Mouse (Mus musculus) G1E (cell line): ENCODE data around the gene Cnpy1. TPM values are rescaled to one million over a fixed set of nuclear protein-coding genes. Genes with fewer than 3 reads are reported as not detected.

Source experiments
- ATAC-seq: 2 replicates; pipeline ENCODE4 v1.8.0; 2016; ENCODE audit warnings: mild to moderate bottlenecking; ENCODE audit not compliant: insufficient number of reproducible peaks, poor library complexity, low FRiP score, severe bottlenecking; ENCODE audit errors: extremely low read depth
- DNase-seq: peaks from one replicate; pipeline ENCODE4 v3.0.0; 2012; ENCODE audit warnings: low spot score
- H3K27me3 ChIP-seq: 2 replicates; pipeline ENCODE4 v1.6.1; 2012; ENCODE audit warnings: mild to moderate bottlenecking, low read length, inconsistent platforms; ENCODE audit not compliant: insufficient read depth
- H3K36me3 ChIP-seq: replicated peaks from 2 replicates; pipeline ENCODE3; 2012; ENCODE audit warnings: mild to moderate bottlenecking, inconsistent platforms
- H3K4me1 ChIP-seq: 2 replicates; pipeline ENCODE4 v1.6.1; 2012; ENCODE audit warnings: low read depth, low read length, inconsistent platforms, mixed read lengths; ENCODE audit not compliant: insufficient read depth
- H3K4me3 ChIP-seq: 2 replicates; pipeline ENCODE4 v1.5.1; 2012; ENCODE audit warnings: low read depth, mild to moderate bottlenecking, inconsistent platforms, low read length, moderate library complexity, mixed read lengths
- H3K9me3 ChIP-seq: replicated peaks from 2 replicates; pipeline ENCODE4 v1.6.1; 2012; ENCODE audit warnings: inconsistent platforms
- CTCF ChIP-seq: IDR thresholded peaks from 2 replicates; pipeline ENCODE4 v1.5.1; 2012; ENCODE audit warnings: low read depth, low read length, inconsistent platforms, mixed read lengths
- GATA1 ChIP-seq: IDR thresholded peaks from 2 replicates; pipeline ENCODE4 v1.6.1; 2012; ENCODE audit warnings: borderline replicate concordance, low read length, inconsistent platforms, mixed read lengths
- GATA2 ChIP-seq: IDR thresholded peaks from 2 replicates; pipeline ENCODE4 v1.6.1; 2012; ENCODE audit warnings: low read depth, low read length, inconsistent platforms, borderline replicate concordance
- POLR2AphosphoS5 ChIP-seq: IDR thresholded peaks from 2 replicates; pipeline ENCODE4 v1.6.1; 2012; ENCODE audit warnings: low read depth, low read length, inconsistent platforms; ENCODE audit not compliant: insufficient replicate concordance
- TAL1 ChIP-seq: conservative IDR thresholded peaks from 2 replicates; pipeline ENCODE4 v1.6.1; 2012; ENCODE audit warnings: low read depth, low read length, inconsistent platforms, mixed read lengths
- polyA plus RNA-seq: library from polyadenylated mRNA; stranded (reverse); fragments of >175 nt; gene quantifications from 2 replicates; pipeline ENCODE4 v1.2.3, GENCODE M21; 2012
- total RNA-seq, 2 experiments: library from RNA; stranded (forward) in 1 of 2; stranded (reverse) in 1 of 2; fragments of 200-1000 nt in 1 of 2; fragments of >200 nt in 1 of 2; fragmentation: Nextera tagmentation in 1 of 2; gene quantifications; 2 replicates each; pipeline ENCODE4 v1.2.3; 2014 to 2017

Cnpy1 gene
- total and polyA plus RNA-seq, 3 experiments, result 0.16 TPM; not detected in 2

DNA sequence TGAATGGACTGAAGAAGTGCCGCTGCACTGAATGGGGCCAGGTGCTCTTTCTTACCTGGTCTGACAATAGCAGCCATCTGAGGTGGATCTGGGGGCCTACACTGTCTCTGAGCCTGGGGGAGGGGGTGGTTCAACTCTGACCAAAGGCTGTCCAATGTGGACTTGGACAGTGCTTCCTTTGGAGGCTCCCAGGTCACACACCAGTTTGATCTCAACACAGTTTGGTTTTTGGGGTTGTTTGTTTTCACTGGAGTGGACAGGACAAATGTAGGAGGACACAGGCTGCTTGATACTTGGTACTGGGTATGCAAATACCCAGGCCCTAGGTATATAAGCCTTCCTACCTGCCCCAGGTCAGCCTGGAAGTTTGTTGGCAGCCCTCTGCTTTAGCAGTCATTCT lies 71.9 kb downstream of the Cnpy1 start:
- ATAC-seq (no peak), DNase-seq (no peak)
- TF ChIP-seq GATA1 (no peak), TAL1 (no peak), CTCF (no peak), GATA2 (no peak), POLR2AphosphoS5 (no peak)
- no peaks in the 10 kb centered on the region for H3K9me3 ChIP-seq
- no peaks in the 10 kb centered on the region for H3K36me3 ChIP-seq
- no peaks in the 10 kb centered on the region for H3K4me1 ChIP-seq
- no peak overlapping the region for H3K4me3 ChIP-seq
- H3K27me3 ChIP-seq, result peaks cover 9% of the 10 kb centered on the region; the same call in 1 of the 2 replicates

DNA sequence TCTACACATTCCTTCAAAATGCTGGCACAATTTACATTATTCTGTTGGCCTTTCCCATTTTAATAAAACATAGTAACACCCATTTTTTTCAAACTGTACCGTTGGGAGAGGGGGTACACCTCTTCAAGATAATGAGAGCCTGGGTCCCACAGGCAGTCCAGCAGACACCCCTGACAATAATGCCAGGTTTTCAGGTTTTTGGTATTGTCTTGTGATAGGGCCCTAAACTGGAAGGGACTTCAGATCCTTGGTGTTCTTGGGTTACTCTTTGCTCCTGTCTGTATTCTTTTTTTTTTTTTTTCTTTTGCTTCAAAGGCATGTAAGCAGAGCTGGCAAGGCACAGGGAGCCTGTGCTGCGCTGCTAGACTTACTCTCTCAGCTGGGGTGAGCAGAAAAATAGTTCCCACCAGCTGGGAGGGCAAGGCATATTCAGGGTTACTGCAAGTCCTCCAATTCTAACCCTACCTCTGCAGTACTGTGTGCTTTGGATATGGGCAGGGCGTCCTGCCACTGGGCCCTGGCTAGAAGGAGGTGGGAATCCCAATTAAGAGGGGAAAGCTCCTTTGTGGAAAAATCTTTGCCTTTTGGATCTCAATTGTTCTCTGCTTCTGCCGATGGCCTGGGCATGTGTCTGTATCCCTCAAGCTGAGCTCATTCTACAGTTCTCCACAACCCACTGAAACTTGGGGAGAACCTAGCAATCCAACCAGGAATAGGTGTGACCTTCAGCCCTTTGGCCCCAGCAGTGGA lies 72.5 kb downstream of the Cnpy1 start:
- H3K4me3 ChIP-seq, result no peak overlapping the region
- DNase-seq, result no peak
- H3K9me3 ChIP-seq, result no peaks in the 10 kb centered on the region
- H3K36me3 ChIP-seq, result no peaks in the 10 kb centered on the region
- no peak for TF ChIP-seq TAL1
- no peak for TF ChIP-seq GATA1
- TF ChIP-seq CTCF, result no peak
- TF ChIP-seq GATA2, result no peak
- no peak for TF ChIP-seq POLR2AphosphoS5
- H3K27me3 ChIP-seq, result peaks cover 13% of the 10 kb centered on the region; the same call in 1 of the 2 replicates
- no peaks in the 10 kb centered on the region for H3K4me1 ChIP-seq
- no peak for ATAC-seq

DNA sequence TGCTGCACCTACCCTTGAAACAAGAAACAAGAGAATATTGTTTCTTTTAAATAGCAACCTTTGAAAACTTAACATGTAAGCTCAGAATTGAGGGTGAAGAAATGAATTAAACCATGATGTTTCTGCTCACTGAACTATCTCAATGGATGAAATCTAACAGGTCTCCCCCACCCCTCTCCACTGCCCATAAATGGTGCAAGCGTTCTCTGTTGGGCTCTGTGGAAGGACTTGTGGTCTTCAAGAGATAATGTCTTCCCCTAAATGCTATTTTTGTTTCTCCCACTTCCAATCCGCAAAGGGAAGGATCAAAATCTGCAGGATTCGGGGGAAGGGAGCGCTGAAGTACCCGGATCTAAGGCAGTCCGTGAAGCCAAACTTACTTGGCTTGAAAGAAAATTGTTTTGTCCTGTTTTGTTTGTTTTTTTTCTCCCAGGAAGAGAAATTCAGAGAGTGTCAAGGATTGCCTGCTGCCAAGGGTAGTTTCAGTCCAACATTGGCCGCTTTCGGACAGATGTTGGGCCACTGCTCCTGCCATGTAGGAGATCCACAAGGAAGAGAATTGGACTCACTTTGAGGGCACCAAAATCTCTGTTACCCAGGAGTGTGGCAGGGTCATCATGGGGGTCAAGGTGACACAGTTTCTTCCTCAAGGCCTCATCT lies 73.2 kb downstream of the Cnpy1 start:
- Histone ChIP-seq H3K4me1 (no peaks in the 10 kb centered on the region), H3K36me3 (no peaks in the 10 kb centered on the region), H3K27me3 (peaks cover 13% of the 10 kb centered on the region; the same call in 1 of the 2 replicates), H3K9me3 (0 out of 2 replicates have a peak, but pooled peaks cover 2% of the 10 kb centered on the region), H3K4me3 (no peak overlapping the region)
- DNase-seq, result no peak
- TF ChIP-seq TAL1 (no peak), CTCF (no peak), GATA2 (no peak), GATA1 (no peak), POLR2AphosphoS5 (no peak)
- no peak for ATAC-seq

DNA sequence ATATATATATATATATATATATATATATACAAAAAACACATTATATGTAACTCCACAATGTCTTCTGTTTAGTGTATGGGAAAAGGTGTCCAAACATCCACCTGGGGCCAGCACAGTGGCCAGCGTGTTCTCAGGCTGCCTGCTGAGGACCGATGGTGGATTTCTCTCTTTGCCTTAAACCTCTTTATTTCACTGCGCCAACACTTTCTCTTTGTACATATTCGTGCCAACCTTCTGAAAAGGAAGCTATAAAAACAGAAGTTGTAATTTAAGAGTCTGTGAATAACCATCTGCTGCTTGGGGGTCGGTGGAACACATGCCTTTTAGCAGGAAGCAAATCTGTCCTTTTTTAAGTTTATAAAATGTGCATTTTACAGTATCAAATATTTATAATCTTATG lies 73.9 kb downstream of the Cnpy1 start:
- H3K4me3 ChIP-seq, result no peak overlapping the region
- ATAC-seq (no peak), DNase-seq (no peak)
- peaks cover 9% of the 10 kb centered on the region for H3K9me3 ChIP-seq
- no peak for TF ChIP-seq POLR2AphosphoS5
- no peak for TF ChIP-seq CTCF
- no peak for TF ChIP-seq GATA1
- no peak for TF ChIP-seq GATA2
- TF ChIP-seq TAL1, result no peak
- no peaks in the 10 kb centered on the region for H3K36me3 ChIP-seq
- H3K27me3 ChIP-seq, result peaks cover 13% of the 10 kb centered on the region; the same call in 1 of the 2 replicates
- H3K4me1 ChIP-seq, result no peaks in the 10 kb centered on the region

DNA sequence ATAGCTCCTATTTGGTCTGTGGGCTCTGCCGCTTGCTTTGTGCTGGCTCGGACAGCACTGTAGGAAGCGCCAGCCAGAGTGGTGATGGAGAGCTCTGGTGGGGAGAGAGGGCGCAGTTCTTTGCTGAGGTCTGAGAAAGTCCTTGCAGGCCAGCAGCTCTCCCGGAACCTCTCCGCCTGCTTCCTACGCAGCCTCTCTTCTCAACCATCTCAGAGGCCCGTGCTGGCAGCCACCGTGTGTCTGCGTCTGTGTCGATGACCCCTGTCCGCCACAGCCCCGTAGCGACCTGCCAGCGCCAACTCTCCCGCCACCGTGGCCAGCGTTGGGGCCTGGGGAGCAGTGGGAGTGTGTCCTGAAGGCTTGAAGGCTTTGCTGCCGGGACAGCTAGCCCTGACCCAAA lies 74.7 kb downstream of the Cnpy1 start:
- H3K9me3 ChIP-seq, result peaks cover 16% of the 10 kb centered on the region
- H3K36me3 ChIP-seq, result no peaks in the 10 kb centered on the region
- H3K4me1 ChIP-seq, result no peaks in the 10 kb centered on the region
- DNase-seq (no peak), ATAC-seq (no peak)
- H3K27me3 ChIP-seq, result peaks cover 13% of the 10 kb centered on the region; the same call in 1 of the 2 replicates
- no peak for TF ChIP-seq TAL1
- no peak for TF ChIP-seq GATA1
- no peak for TF ChIP-seq POLR2AphosphoS5
- no peak for TF ChIP-seq GATA2
- no peak for TF ChIP-seq CTCF
- no peak overlapping the region for H3K4me3 ChIP-seq

DNA sequence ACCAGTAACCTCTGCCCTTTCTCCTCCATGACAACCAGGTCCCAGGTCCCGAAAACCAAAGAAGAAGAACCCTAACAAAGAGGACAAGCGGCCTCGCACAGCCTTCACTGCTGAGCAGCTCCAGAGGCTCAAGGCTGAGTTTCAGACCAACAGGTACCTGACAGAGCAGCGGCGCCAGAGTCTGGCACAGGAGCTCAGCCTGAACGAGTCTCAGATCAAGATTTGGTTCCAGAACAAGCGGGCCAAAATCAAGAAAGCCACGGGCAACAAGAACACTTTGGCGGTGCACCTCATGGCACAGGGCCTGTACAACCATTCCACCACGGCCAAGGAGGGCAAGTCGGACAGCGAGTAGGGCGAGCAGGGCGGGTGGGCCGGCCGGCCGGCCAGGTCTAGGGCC lies 75.5 kb downstream of the Cnpy1 start:
- DNase-seq, result no peak
- Histone ChIP-seq H3K27me3 (peaks cover 13% of the 10 kb centered on the region; the same call in 1 of the 2 replicates), H3K36me3 (no peaks in the 10 kb centered on the region), H3K4me1 (no peaks in the 10 kb centered on the region), H3K4me3 (no peak overlapping the region), H3K9me3 (peaks cover 24% of the 10 kb centered on the region)
- ATAC-seq, result no peak
- TF ChIP-seq GATA2 (no peak), TAL1 (no peak), POLR2AphosphoS5 (no peak), CTCF (no peak), GATA1 (no peak)
